Mouse (Mus musculus): ENCODE results near the gene Car10. TPM values are rescaled to one million over a fixed set of nuclear protein-coding genes. Genes with fewer than 3 reads are reported as not detected.

Car10 gene
- polyA plus RNA-seq, 1 experiment from 2014 or later: 0.29 TPM

DNA sequence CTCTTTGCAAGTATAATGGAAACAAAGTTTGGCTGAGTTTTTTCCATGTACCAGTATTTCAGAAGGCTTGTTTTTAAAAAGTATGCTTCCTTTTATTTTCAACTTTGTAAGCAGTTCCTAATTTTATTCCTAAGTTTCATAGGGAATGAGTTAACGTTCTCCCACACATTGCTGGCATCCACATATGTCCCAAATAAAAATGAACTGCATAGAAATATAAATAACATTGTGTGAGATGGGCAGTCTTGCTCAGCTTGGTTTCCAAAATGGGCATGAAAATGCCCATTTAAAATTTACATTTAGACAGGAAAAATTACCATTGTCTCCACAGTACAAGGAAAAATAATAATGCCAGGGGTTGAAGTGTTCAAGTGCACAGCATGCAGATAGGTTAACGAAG lies 30.7 kb downstream of the Car10 start:
- no peak for ATAC-seq (ENCODE audit: insufficient number of reproducible peaks, insufficient read depth, low FRiP score, low read depth)
- no peaks in the 10 kb centered on the region for H3K27me3 ChIP-seq (ENCODE audit: control insufficient read depth, insufficient read depth, low read length)
- no peaks in the 10 kb centered on the region for H3K36me3 ChIP-seq (ENCODE audit: control insufficient read depth, insufficient read depth, low read length)
- no peaks in the 10 kb centered on the region for H3K9me3 ChIP-seq (ENCODE audit: control insufficient read depth, low read depth, low read length)
- no peak overlapping the region for H3K4me2 ChIP-seq (replicated peaks; ENCODE audit: low read depth, low read length)
- 71% methylated on average over 2 of the region's 2 CpGs for WGBS
- H3K9ac ChIP-seq (replicated peaks; ENCODE audit: low read depth, low read length): no peak overlapping the region
- no peaks in the 10 kb centered on the region for H3K4me1 ChIP-seq (ENCODE audit: control insufficient read depth, insufficient read depth, low read length)
- no peak overlapping the region for H3K27ac ChIP-seq (ENCODE audit: low read length)
- H3K4me3 ChIP-seq (ENCODE audit: low read depth, low read length): no peak overlapping the region

DNA sequence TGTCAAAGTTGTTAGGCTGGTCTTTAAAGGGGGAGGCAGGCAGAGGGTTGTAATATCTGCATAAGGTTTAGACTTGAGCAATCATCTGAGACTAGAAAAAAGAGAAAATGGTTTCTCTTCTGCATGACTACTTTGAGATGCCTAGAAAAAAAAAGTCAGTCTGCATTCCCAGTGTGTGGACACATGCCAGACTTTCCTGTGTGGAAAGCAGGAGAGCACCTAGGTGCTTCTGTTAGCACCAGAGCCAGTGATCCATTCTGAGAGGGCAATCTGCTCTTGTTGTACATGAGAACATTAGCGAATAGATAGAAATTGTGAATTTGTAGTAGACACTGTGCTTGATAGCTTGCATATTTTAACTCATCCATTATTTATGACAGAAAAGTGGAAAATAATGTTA lies 40.0 kb downstream of the Car10 start:
- no peaks in the 10 kb centered on the region for H3K36me3 ChIP-seq (ENCODE audit: control insufficient read depth, insufficient read depth, low read length)
- H3K27ac ChIP-seq (ENCODE audit: low read length): no peak overlapping the region
- WGBS: 77% methylated on average over 1 of the region's 1 CpGs
- H3K4me1 ChIP-seq (ENCODE audit: control insufficient read depth, insufficient read depth, low read length): no peaks in the 10 kb centered on the region
- H3K9me3 ChIP-seq (ENCODE audit: control insufficient read depth, low read depth, low read length): no peaks in the 10 kb centered on the region
- no peaks in the 10 kb centered on the region for H3K27me3 ChIP-seq (ENCODE audit: control insufficient read depth, insufficient read depth, low read length)
- no peak overlapping the region for H3K4me2 ChIP-seq (replicated peaks; ENCODE audit: low read depth, low read length)
- no peak overlapping the region for H3K4me3 ChIP-seq (ENCODE audit: low read depth, low read length)
- ATAC-seq (ENCODE audit: insufficient number of reproducible peaks, insufficient read depth, low FRiP score, low read depth): no peak
- H3K9ac ChIP-seq (replicated peaks; ENCODE audit: low read depth, low read length): no peak overlapping the region

- Histone ChIP-seq H3K9ac (replicated peaks; ENCODE audit: low read depth, low read length) (no peak overlapping the region), H3K4me1 (ENCODE audit: control insufficient read depth, insufficient read depth, low read length) (no peaks in the 10 kb centered on the region), H3K27ac (ENCODE audit: low read length) (no peak overlapping the region), H3K36me3 (ENCODE audit: control insufficient read depth, insufficient read depth, low read length) (no peaks in the 10 kb centered on the region), H3K27me3 (ENCODE audit: control insufficient read depth, insufficient read depth, low read length) (no peaks in the 10 kb centered on the region), H3K4me2 (replicated peaks; ENCODE audit: low read depth, low read length) (no peak overlapping the region), H3K4me3 (ENCODE audit: low read depth, low read length) (no peak overlapping the region), H3K9me3 (ENCODE audit: control insufficient read depth, low read depth, low read length) (no peaks in the 10 kb centered on the region)
- no peak for ATAC-seq (ENCODE audit: insufficient number of reproducible peaks, insufficient read depth, low FRiP score, low read depth)
- 58% methylated on average over 1 of the region's 1 CpGs for WGBS
Measured at GRCm38 (mm10) chr11:93141727-93142126, 43.9 kb downstream of the Car10 start.

- Histone ChIP-seq H3K9ac (replicated peaks; ENCODE audit: low read depth, low read length) (no peak overlapping the region), H3K36me3 (ENCODE audit: control insufficient read depth, insufficient read depth, low read length) (no peaks in the 10 kb centered on the region), H3K4me1 (ENCODE audit: control insufficient read depth, insufficient read depth, low read length) (no peaks in the 10 kb centered on the region), H3K9me3 (ENCODE audit: control insufficient read depth, low read depth, low read length) (no peaks in the 10 kb centered on the region), H3K4me3 (ENCODE audit: low read depth, low read length) (no peak overlapping the region), H3K27ac (ENCODE audit: low read length) (no peak overlapping the region), H3K4me2 (replicated peaks; ENCODE audit: low read depth, low read length) (no peak overlapping the region), H3K27me3 (ENCODE audit: control insufficient read depth, insufficient read depth, low read length) (no peaks in the 10 kb centered on the region)
- 10% methylated on average over 2 of the region's 2 CpGs for WGBS
- ATAC-seq (ENCODE audit: insufficient number of reproducible peaks, insufficient read depth, low FRiP score, low read depth): no peak
Measured at GRCm38 (mm10) chr11:93144544-93144943, 46.7 kb downstream of the Car10 start.

GRCm38 (mm10) chr11:93154910-93155309 lies 57.1 kb downstream of the Car10 start:
- Histone ChIP-seq H3K4me1 (ENCODE audit: control insufficient read depth, insufficient read depth, low read length) (no peaks in the 10 kb centered on the region), H3K9ac (replicated peaks; ENCODE audit: low read depth, low read length) (no peak overlapping the region), H3K4me3 (ENCODE audit: low read depth, low read length) (no peak overlapping the region), H3K36me3 (ENCODE audit: control insufficient read depth, insufficient read depth, low read length) (no peaks in the 10 kb centered on the region), H3K4me2 (replicated peaks; ENCODE audit: low read depth, low read length) (no peak overlapping the region), H3K27me3 (ENCODE audit: control insufficient read depth, insufficient read depth, low read length) (no peaks in the 10 kb centered on the region), H3K9me3 (ENCODE audit: control insufficient read depth, low read depth, low read length) (no peaks in the 10 kb centered on the region), H3K27ac (ENCODE audit: low read length) (no peak overlapping the region)
- 62% methylated on average over 3 of the region's 3 CpGs for WGBS
- no peak for ATAC-seq (ENCODE audit: insufficient number of reproducible peaks, insufficient read depth, low FRiP score, low read depth)

- no peak overlapping the region for H3K4me2 ChIP-seq (replicated peaks; ENCODE audit: low read depth, low read length)
- H3K4me1 ChIP-seq (ENCODE audit: control insufficient read depth, insufficient read depth, low read length): no peaks in the 10 kb centered on the region
- H3K27ac ChIP-seq (ENCODE audit: low read length): no peak overlapping the region
- ATAC-seq (ENCODE audit: insufficient number of reproducible peaks, insufficient read depth, low FRiP score, low read depth): no peak
- no peaks in the 10 kb centered on the region for H3K27me3 ChIP-seq (ENCODE audit: control insufficient read depth, insufficient read depth, low read length)
- no peaks in the 10 kb centered on the region for H3K9me3 ChIP-seq (ENCODE audit: control insufficient read depth, low read depth, low read length)
- H3K9ac ChIP-seq (replicated peaks; ENCODE audit: low read depth, low read length): no peak overlapping the region
- H3K4me3 ChIP-seq (ENCODE audit: low read depth, low read length): no peak overlapping the region
- no peaks in the 10 kb centered on the region for H3K36me3 ChIP-seq (ENCODE audit: control insufficient read depth, insufficient read depth, low read length)
Measured at GRCm38 (mm10) chr11:93172430-93172829, 74.6 kb downstream of the Car10 start.

DNA sequence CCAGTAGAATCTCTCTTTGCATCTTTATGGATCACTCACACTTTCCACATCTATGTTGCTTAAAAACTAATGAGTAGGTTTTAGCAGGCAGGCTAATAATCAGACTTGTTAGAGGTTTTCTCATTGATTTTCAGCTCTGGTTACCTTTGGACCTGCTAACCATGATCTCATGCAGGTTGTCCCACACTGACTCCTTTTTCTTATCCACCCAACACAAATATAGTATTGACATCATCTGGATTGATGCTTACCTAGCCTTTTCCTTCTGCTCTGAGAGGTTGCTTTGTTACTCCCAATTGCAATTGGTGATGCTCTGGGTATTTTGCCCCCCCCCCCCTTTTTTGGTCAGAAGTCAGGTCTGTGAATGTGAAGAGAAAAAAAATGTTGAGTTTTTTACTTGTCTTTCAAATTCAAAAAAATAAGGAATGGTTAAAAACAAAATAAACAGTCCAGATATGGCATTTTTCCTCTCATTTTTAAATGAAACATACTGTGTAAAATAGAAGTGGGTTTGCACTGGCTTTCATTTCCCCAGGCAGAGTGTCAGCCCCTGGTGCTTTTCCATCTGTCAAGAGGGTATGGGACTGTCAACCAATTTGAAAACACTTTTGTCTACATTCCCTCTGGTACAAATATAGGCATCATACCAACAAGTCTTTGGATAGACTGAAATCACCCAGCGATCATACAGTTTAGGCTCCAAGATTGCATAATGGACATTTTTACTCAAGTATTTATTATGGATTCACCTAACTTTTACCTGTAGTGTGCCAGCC lies 75.9 kb downstream of the Car10 start:
- no peaks in the 10 kb centered on the region for H3K27me3 ChIP-seq (ENCODE audit: control insufficient read depth, insufficient read depth, low read length)
- H3K9me3 ChIP-seq (ENCODE audit: control insufficient read depth, low read depth, low read length): no peaks in the 10 kb centered on the region
- no peak overlapping the region for H3K27ac ChIP-seq (ENCODE audit: low read length)
- H3K9ac ChIP-seq (replicated peaks; ENCODE audit: low read depth, low read length): no peak overlapping the region
- no peak overlapping the region for H3K4me3 ChIP-seq (ENCODE audit: low read depth, low read length)
- no peak overlapping the region for H3K4me2 ChIP-seq (replicated peaks; ENCODE audit: low read depth, low read length)
- no peaks in the 10 kb centered on the region for H3K36me3 ChIP-seq (ENCODE audit: control insufficient read depth, insufficient read depth, low read length)
- WGBS: 98% methylated on average over 1 of the region's 1 CpGs
- no peak for ATAC-seq (ENCODE audit: insufficient number of reproducible peaks, insufficient read depth, low FRiP score, low read depth)
- H3K4me1 ChIP-seq (ENCODE audit: control insufficient read depth, insufficient read depth, low read length): no peaks in the 10 kb centered on the region

GRCm38 (mm10) chr11:93185477-93185876 lies 87.6 kb downstream of the Car10 start:
- no peaks in the 10 kb centered on the region for H3K9me3 ChIP-seq (ENCODE audit: control insufficient read depth, low read depth, low read length)
- WGBS: 62% methylated on average over 4 of the region's 4 CpGs

GRCm38 (mm10) chr11:93186163-93186562 lies 88.3 kb downstream of the Car10 start:
- Histone ChIP-seq H3K36me3 (ENCODE audit: control insufficient read depth, insufficient read depth, low read length) (no peaks in the 10 kb centered on the region), H3K9ac (replicated peaks; ENCODE audit: low read depth, low read length) (no peak overlapping the region), H3K4me3 (ENCODE audit: low read depth, low read length) (no peak overlapping the region), H3K27me3 (ENCODE audit: control insufficient read depth, insufficient read depth, low read length) (no peaks in the 10 kb centered on the region), H3K4me2 (replicated peaks; ENCODE audit: low read depth, low read length) (no peak overlapping the region), H3K4me1 (ENCODE audit: control insufficient read depth, insufficient read depth, low read length) (no peaks in the 10 kb centered on the region), H3K27ac (ENCODE audit: low read length) (no peak overlapping the region), H3K9me3 (ENCODE audit: control insufficient read depth, low read depth, low read length) (no peaks in the 10 kb centered on the region)
- no peak for ATAC-seq (ENCODE audit: insufficient number of reproducible peaks, insufficient read depth, low FRiP score, low read depth)
- WGBS: 68% methylated on average over 2 of the region's 2 CpGs

More at GRCm38 (mm10) chr11:93185477-93185876, 87.6 kb downstream of the Car10 start:
- Histone ChIP-seq H3K27ac (ENCODE audit: low read length) (no peak overlapping the region), H3K36me3 (ENCODE audit: control insufficient read depth, insufficient read depth, low read length) (no peaks in the 10 kb centered on the region), H3K27me3 (ENCODE audit: control insufficient read depth, insufficient read depth, low read length) (no peaks in the 10 kb centered on the region), H3K9ac (replicated peaks; ENCODE audit: low read depth, low read length) (no peak overlapping the region), H3K4me2 (replicated peaks; ENCODE audit: low read depth, low read length) (no peak overlapping the region), H3K4me1 (ENCODE audit: control insufficient read depth, insufficient read depth, low read length) (no peaks in the 10 kb centered on the region), H3K4me3 (ENCODE audit: low read depth, low read length) (no peak overlapping the region)
- ATAC-seq (ENCODE audit: insufficient number of reproducible peaks, insufficient read depth, low FRiP score, low read depth): no peak

Measured in stomach, embryonic 14.5 days (tissue).